Mouse (Mus musculus): ENCODE measurements around the gene Myo15.

DNA sequence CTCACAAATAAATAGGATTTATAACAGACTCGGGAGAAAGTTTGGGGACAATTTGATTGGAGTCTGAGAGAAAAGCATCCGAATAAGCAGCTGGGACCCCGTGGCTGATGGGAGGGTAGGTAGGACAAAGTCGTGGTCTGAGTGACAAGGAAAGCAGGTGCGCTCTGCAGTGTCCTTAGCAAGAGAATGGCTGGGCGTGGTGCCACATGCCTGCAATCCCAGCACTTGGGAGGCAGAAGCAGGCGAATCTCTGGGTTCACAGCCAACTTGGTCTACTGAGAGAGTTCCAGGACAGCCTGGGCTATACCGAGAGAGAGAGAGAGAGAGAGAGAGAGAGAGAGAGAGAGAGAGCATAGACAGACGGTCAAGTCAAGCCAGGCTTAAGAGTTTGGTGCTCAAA lies 1.6 kb downstream of the Myo15 start:
- no peak for TF ChIP-seq EP300 (IDR thresholded peaks at IDR 0.05; ENCODE audit: low read depth)
- TF ChIP-seq CTCF (IDR thresholded peaks at IDR 0.05; ENCODE audit: low read depth): no peak
